Mouse (Mus musculus): ENCODE measurements around the gene Gria1.

Gene Gria1

DNA sequence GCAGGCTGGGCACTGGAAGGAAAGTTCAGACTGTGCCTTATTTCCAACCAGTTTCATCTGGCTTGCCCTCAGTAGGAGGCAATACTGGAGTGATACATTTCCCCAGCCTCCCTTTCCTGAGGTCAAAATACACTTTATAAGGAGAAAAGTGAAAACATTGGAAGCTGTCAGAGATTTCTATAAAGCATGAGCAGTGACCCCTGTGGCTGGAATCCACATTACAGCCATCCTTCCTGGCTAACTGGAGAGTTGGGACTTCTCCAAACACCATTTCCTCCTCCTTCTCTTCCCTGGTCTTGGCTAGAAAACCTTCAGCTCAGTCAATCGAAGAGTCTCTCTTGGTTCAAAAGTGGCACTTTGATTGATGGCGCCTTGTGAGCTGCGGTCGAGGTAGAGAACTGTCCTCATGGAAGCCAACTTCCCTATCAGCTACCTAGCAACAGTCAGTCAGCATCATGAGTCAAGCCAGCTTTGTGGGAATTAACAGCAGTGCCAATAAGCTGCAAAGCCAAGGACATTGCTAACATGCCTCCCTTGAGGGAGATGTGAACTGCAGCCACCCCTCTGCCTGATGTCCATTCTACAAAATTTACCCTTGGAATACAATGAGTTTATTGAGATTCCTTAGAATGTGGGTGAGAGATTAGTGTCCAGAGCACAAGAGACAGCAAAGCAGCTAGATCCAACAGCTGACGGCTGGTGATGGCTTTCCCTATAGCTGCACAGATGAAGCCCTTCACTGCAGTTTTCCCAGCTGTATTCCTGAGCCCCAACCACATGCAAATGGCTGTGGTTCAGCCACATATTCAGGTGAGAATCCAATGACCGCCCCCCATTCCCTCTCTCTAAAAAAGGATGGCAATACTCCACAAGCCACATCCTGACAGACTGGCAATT lies 40.7 kb downstream of the Gria1 start:
- no peak for DNase-seq (ENCODE audit: low spot score in 2 of 2)

DNA sequence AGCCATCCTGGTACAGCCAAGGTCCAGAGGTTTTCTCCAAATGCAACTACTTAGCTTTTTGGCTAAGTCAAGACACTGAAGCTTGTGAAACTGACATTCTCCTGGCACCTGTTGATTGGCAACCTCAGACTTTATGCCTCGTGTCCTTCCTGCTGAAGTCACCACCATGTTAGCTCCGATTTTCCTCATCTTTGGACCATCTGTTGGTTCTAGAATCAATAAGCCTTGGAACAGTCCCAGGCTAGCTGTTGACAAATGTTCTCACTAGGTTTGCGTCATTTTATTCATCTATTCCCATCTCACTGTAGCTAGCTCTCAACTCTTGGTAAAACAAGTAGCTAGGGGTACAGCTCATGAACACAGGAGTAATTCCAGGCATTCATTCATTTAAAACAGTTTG lies 51.3 kb downstream of the Gria1 start:
- DNase-seq (ENCODE audit: low spot score in 2 of 2) = no peak

DNA sequence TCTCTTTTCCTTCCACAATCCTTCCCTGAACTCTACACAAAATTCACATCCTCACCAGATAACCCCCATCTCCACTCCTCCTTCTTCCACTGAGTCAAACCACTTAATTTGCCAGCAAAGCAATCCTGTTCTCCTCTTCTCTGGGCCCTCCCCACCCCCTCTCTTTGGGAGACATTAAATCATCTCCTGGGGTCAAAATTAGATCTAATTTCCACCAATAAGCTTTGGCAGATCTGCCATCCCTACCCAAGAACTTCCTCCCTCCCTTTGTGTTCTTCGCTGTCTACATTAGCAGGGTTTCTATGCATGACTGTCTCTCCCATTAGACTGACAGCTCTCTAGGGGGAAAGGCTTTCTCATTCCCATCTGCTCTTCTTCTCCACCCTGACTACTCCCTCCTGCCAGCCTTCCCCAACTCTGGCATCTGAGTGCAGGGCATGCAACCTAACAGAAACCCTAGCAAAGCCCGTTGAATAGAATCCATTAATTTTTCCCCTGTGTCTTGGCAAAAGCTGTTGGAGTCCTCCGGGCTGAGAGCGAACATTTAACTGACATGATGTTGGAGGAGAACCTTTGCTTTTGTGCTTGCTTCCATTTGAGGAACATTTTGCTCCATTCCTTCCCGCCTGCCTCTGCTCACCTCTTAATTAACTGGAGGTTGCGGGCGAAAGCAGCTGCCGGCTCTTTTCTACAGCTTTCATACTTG lies 59.2 kb downstream of the Gria1 start:
- DNase-seq (ENCODE audit: low spot score in 2 of 2) = no peak

DNA sequence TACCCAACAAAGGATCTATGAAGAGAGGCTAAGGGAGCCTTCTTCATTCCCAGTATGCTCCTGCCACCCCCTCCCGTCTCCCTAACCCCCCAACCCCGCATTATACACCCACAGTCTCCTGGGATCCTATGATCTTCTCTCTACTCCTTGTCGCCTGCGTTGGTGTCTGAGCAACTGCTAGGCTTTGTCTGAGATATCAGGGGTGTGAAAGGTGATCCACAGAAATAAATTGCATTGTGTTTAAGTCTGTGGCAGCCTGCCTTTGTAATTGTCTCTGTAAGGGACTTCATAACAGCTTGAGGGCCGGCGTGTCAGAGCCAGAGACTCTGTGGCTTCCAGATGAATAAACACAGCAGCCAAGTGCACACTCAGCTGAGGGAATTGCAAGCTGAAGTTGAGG lies 61.0 kb downstream of the Gria1 start:
- DNase-seq (ENCODE audit: low spot score in 2 of 2) = peak in 1 of 2 experiments; percentile 37

DNA sequence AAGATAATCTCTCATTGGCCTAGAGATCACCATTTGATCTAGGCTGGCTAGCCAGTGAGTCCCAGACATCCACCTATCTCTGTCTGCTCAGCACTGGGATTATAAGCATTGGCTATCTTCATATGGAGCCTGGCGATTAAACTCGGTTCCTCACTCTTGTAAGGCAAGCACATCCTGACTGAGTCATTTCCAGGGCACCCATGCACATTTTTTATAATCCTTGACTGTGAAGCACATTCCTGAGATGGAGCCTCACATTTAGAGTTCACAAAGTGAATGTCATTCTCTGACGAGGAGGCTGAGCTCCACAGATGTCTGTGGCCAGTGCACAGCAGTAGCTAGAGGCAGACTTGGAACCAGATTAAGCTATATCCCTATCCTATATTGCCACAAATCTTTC lies 68.2 kb downstream of the Gria1 start:
- no peak for DNase-seq (ENCODE audit: low spot score in 2 of 2)

DNA sequence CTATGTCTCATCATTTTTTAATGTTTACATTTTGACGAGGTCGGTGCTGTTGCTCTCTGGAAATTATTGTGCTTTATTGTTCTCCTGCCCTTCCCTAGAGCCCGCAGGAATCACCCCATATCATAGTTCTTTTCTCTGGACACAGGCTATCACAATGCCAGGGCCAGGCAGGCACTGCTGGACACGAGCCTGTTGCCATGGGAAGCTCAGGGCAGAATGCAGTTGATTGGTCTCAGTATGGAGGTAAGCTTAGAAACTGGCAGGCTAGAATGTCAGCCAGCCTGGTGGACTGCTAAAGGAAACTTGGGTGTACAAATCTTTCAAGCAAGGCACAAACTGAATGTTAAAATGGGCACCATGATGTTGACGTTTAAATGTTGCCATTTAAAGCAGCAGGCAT lies 78.3 kb downstream of the Gria1 start:
- no peak for DNase-seq (ENCODE audit: low spot score in 2 of 2)

DNA sequence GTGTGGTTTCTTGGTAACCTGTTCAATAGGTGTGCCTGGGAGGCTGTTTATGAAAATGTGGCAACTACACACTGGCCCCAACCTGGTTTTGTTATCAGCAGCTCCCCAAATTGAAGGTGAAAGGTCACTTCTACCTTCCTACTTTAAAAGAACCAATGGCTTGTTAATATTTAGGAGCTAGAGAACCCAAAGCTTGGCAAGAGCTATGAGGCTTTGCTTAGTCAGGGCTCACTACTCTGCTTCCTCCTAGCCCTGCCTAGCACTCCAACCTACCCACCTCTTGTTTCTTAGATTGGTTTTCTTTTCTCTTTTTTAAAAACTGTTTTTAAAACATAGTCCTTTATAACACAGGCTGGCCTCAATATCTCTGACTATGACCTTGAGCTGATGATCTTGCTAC lies 79.5 kb downstream of the Gria1 start:
- DNase-seq (ENCODE audit: low spot score in 2 of 2) = no peak

DNA sequence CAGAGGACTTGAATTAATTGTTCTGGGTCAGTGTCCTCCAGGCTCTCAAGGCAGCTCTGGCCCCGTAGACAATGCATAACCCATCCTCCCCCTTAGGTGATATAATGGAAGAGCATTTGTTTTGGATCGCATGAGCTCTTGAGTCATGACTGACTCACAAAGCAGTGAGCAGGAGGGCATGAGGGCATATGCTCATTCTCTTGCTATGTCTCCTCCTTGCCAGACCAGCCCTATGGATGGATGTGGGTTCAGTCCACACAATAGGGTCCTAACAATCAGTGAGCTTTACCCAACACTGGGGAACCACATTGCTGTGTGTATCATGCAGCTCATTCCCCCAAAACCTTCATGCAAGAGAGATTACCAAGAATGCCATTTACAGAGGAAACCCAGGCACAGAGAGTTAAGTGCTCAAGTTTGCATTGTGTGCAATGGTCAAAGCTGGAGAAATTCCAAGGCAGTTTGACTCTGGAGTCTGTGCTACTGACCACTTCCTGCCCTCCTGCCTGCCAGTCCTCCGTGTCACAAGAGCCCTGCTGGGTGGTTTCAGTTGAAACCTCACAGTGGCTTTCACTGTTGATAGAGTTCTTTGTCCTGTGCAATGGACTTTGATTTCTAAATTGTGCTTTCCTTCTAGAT lies 80.2 kb downstream of the Gria1 start:
- DNase-seq (ENCODE audit: low spot score in 2 of 2) = no peak

DNA sequence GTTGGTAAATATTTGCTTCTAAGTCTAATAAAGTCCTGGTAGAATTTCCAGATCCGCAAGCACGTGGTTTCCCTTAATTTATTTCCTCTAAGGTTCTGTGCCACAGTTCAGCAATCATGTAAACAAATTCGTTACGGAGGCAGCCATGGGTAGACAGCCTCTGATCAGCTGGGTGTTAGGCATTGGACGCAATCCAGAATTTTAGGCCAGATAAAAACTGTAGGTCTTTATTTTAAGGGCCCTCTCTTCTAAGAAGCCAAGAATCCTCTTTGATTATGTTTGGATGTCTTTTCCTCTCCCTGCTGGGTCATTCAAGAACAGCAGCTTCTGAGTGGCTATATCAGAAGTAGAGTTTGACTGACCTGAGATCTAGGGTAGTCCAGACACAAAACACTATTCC lies 89.3 kb downstream of the Gria1 start:
- no peak for DNase-seq (ENCODE audit: low spot score in 2 of 2)

DNA sequence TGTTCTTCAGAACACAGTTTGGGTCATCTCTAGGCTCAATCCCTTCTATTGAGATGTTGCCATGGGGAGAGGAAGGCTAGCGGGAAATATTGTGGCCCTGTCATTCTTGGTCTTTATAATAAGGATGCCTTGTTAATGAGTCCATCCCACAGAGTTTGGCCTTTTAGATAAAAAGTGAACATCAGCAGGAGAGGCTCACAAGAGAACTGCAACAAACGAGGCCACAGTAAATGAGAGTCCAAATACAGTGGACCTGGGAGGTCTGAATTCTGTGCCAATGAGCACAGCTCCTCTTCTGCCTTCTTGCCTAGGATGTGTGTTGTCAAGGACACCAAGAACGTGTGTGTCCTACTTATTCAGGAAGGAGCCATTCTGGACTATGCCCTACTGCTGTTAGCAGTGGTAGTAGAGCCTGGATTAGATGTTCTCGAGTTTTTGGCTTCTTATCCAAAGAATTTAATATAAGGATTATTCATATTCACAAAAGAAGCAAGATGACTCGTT lies 92.6 kb downstream of the Gria1 start:
- DNase-seq (ENCODE audit: low spot score in 2 of 2) = no peak

DNA sequence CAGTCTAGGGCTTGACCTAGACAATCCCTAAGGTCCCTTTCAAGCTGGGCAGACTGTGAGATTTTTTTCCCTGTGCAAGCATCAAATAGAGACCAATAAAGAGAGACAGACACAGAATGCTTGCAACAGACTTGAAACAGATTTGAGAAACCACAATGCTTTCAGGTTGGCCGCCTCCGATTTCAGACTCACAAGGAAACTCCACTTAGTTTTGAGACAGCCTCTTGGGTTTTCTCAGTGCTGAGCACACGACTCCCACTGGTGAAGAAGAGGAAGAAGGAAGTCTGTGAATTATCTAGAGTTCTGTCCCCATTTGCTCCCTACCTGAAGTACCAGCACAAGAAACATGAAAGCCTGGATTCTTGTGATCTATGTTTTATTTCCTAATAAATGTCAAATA lies 94.5 kb downstream of the Gria1 start:
- DNase-seq (ENCODE audit: low spot score in 2 of 2) = no peak

DNA sequence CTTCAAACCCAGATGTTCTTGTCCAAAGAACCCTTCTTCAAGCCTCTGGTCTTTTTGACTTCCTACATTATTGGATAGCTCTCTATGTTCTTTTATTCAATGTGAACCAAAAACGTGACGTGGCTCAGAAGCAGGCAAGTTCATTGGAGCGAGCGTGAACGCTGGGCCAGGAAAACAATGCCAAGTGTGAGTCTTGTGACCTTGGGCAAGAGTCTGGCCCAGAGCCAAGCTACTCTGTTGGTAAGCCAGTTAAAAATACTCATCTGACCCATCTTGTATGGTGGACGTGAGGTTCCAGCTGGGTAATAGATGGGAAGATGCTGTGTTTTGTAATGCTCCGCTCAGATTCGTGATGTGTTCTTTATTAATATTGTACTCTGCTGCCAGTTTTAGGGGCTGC lies 101.2 kb downstream of the Gria1 start:
- DNase-seq (ENCODE audit: low spot score in 2 of 2) = no peak

DNA sequence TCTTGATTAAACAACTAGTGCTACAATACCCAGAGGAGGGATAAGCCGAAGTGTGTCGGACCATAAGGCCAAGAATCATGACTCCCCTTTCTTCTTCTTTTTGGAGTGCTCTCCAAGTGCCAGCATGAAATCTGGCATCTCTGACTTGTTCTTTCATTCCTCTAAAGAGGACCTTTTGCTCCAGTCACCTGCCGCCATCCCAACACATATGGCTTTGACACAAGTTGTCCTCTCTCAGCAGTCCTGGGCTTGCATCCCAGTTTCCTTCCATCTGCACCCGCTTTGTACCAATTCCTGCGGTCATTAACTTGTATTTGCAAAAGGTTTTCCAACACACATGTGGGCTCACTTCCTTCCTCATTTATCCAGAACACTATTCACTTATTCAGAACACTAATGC lies 103.2 kb downstream of the Gria1 start:
- no peak for DNase-seq (ENCODE audit: low spot score in 2 of 2)

DNA sequence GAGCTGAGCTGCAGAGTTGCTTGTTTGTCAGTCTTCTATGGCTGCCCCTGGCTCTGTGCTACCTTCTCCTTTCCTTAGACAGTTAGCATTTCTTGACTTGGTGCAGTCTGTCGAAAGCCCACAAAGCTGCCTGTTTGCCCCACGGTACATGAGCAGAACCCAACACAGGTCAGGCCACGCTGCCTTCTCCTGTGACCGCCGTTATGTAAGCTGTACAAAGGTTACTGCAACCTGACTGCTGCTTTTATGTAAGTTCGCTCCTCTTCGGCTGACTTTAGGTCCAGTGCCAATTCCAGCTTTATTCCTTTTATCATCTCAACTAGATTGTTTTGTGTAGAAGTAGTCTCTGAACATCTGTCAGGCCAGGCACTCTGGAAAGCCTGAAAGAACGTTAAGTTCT lies 115.9 kb downstream of the Gria1 start:
- no peak for DNase-seq (ENCODE audit: low spot score in 2 of 2)

DNA sequence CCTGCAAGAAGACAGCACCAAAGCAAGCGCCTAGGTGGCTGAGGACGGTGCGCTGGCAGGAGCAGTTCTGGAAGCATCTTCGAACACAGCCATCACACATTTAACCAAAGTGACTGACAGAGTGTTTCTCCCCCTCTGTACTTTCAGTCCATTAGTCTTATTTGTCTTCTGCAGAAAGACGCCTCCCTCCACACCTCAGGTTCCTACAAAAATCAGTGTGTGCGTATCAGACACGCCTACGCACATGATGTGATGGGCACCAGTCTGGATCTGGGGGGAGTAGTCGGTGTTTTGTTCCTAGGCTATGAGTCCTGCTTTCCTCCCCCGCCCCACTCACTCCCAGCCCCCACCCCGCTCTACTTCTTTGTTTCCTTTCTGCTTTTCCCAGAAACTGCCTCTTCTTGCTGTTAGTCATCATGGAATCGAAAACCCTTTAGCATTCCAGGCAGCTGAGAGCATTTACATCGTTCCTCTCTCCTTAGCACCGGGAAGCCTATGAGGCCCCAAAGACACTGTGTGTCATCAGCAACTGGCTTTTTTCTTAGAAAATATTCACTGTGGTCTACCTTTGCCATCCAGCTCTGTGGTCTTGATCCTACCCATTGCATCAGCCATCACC lies 129.1 kb downstream of the Gria1 start:
- DNase-seq (ENCODE audit: low spot score in 2 of 2) = peak in 1 of 2 experiments; percentile 41

DNA sequence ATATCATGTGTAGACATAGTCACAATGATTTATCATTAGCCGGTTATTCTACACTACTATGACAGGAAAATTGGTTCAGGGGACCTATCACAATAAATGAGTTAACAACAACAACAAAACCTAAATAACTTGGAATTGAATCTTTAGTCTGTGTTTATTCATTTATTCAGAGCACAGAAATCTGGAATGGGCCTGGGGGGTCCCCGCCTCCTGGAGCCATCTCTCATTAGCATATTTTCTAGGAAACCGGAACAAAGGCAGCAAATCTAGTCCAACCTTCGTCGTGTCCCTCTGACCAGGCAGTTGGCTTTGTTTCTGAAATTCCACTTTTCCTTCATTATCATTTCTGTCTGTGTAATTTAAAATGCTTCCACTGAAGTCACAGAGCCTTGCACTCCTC lies 132.5 kb downstream of the Gria1 start:
- no peak for DNase-seq (ENCODE audit: low spot score in 2 of 2)

DNA sequence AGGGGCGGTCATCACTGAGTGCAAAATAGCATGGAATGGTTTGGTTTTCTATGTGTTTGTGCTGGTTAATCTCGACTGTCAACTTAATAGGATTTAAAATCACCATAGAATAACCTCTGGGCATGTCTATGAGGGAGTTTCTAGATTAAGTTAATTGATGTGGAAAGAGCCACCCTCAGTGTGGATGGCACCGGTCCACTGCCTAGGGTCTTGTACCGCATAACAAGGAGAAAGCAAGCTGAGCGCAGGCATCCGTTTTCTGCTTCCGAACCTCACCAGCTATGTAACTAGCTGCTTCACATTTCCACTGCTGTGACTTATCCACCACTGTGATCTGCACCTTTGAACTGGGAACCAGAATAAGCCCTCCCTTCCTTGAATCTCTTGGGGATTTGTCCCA lies 134.0 kb downstream of the Gria1 start:
- DNase-seq (ENCODE audit: low spot score in 2 of 2) = no peak

DNA sequence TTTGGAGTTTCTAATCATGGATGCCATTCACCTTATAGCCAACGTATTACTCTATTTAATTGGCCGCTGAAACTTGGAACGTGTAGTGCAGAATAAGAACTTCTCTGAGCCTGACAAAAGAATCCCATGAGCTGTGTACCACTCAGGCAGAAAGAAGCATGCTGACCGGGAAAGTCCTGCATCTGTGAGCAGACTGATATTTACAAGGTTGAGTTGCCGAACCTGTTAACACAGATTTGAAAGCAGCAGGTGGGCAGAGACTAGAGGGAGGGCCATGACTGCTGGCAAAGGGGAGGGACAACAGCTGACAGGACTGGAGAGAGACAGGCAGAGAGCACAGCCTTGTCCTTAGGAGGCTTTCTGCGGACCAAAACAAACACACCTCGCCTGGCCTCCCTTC lies 134.5 kb downstream of the Gria1 start:
- DNase-seq (ENCODE audit: low spot score in 2 of 2) = no peak

DNA sequence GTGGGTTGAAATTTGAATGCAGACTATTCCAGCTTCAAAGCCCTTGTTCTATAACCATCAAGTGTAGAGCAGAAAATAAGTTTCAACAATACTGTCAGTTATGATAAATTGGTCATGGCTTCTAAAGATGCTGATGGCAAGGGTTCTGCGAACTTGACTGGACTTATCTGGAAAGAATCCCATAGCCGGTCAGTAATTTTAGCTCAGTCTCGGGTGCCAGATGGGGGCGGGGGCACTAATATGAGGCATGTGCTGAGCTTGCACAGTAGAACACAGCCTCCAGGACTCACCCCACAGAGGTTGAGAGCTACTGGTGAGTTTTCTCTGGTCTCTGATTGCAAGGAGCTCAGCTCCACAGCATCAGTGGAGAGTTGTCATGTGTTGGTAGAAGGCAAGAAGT lies 140.5 kb downstream of the Gria1 start:
- no peak for DNase-seq (ENCODE audit: low spot score in 2 of 2)

DNA sequence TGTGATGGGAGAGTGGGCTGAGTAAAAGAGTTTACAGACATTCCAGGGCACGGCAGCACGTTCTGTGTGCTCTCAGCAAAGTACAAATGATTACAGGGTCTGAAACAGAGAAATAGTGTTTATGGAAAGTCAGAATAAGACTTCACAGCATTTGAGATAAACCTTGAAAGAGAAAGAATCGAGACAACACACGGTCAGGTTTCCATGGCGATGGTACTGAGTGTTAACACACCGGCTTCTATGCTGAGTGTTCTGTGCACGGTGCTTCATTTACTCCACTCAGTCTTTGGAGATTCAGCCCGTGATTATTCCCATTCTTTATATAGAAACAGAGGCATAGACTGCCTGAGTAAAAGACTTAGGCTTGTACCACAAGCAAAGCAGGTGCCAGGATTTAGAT lies 143.8 kb downstream of the Gria1 start:
- peak; percentile 33 to 43 for DNase-seq (ENCODE audit: low spot score in 2 of 2)

DNA sequence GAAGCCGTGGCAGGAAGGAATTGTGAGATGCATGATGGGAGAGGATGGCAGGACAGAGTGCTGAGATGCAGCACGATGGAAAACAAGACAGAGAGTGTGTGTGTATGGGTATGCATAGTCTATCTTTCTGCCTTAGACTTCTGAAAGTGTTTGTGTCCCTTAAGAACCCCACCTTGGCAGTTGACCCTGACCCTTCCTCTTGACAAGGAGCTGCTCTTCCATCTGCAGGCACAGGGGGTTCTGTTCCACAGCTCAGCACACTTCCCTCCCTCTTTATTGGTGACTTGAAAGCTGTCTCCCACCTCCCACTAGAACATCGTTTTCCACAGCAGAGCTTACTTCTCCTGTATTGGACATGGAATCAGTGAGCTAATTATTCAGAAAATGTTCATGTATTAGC lies 148.2 kb downstream of the Gria1 start:
- no peak for DNase-seq (ENCODE audit: low spot score in 2 of 2)

DNA sequence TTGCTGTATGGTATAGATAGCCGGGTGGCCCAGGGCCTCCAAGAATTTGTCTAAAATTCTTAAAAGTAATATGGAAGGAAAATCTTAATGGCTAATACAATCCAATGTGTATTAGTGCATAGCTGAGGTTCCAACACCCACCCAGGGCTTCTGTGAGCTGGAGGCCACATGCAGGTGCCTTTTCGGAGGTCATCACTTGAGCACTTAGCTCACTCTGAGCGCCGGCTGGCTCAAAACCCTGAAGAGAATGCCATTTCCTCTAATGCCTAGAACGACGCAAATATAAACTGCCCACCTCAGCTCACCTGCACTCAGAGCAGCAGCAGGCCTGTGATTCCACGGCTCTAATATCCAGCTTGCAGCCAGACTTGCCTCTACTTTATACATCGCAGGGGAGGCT lies 148.9 kb downstream of the Gria1 start:
- no peak for DNase-seq (ENCODE audit: low spot score in 2 of 2)
